Mouse (Mus musculus) heart, embryonic 12.5 days (tissue): ENCODE results near the gene Prr5. TPM values are rescaled to one million over a fixed set of nuclear protein-coding genes. Genes with fewer than 3 reads are reported as not detected.
A peak's percentile ranks its signal among the peaks of the same experiment; 100 is the strongest.

Source experiments
- ATAC-seq: fragments of 200-750 bp; cut with Nextera tagmentation; 2 replicates; pipeline ENCODE4 v1.8.0; 2017; ENCODE audit warnings: moderate TSS enrichment, moderate library complexity; ENCODE audit not compliant: insufficient number of reproducible peaks, low FRiP score
- H3K27ac ChIP-seq: fragments of 300-500 bp; sonication (generic); 2 replicates; pipeline ENCODE4 v1.5.1; 2016; ENCODE audit warnings: mild to moderate bottlenecking, moderate library complexity; ENCODE audit not compliant: poor library complexity, severe bottlenecking
- H3K27me3 ChIP-seq: fragments of 300-500 bp; sonication (generic); replicated peaks from 2 replicates; pipeline ENCODE4 v1.6.1; 2016; ENCODE audit warnings: mild to moderate bottlenecking, moderate library complexity
- H3K36me3 ChIP-seq: fragments of 300-500 bp; sonication (generic); 2 replicates; pipeline ENCODE4 v1.6.1; 2016; ENCODE audit warnings: mild to moderate bottlenecking, moderate library complexity
- H3K4me1 ChIP-seq: fragments of 300-500 bp; sonication (generic); replicated peaks from 2 replicates; pipeline ENCODE4 v1.6.1; 2016; ENCODE audit warnings: mild to moderate bottlenecking
- H3K4me2 ChIP-seq: fragments of 300-500 bp; sonication (generic); 2 replicates; pipeline ENCODE4 v1.6.1; 2016; ENCODE audit warnings: mild to moderate bottlenecking, moderate library complexity
- H3K4me3 ChIP-seq: fragments of 300-500 bp; sonication (generic); 2 replicates; pipeline ENCODE4 v1.5.1; 2016; ENCODE audit warnings: mild to moderate bottlenecking
- H3K9ac ChIP-seq: fragments of 300-500 bp; sonication (generic); 2 replicates; pipeline ENCODE4 v1.6.1; 2016; ENCODE audit warnings: mild to moderate bottlenecking, moderate library complexity
- H3K9me3 ChIP-seq: fragments of 300-500 bp; sonication (generic); replicated peaks from 2 replicates; pipeline ENCODE4 v1.6.1; 2016; ENCODE audit warnings: mild to moderate bottlenecking, moderate library complexity
- WGBS: fragments of 180-500 bp; shearing (Covaris S2); methylation state at CpG from one replicate; pipeline ENCODE4 v1.1.7; 2016; 5-methylcytosine and 5-hydroxymethylcytosine counted together
- polyA plus RNA-seq: library from polyadenylated mRNA; unstranded; fragments of >200 nt; fragmentation: Nextera tagmentation; extraction: Ambion mirVana; gene quantifications from 2 replicates; pipeline ENCODE4 v1.2.1, GENCODE M21; 2016

The Prr5 gene
- polyA plus RNA-seq, 1 experiment from 2014 or later, result 23.1 TPM

GRCm38 (mm10) chr15:84680545-84681454 is 11.4 kb downstream of the Prr5 start:
- H3K4me2 ChIP-seq, result peak overlapping the region; percentile 85
- H3K36me3 ChIP-seq, result no peaks in the 10 kb centered on the region; the same call in 1 of the 2 replicates
- H3K27ac ChIP-seq, result peak overlapping the region; percentile 58; the same call in 1 of the 2 replicates
- H3K9me3 ChIP-seq, result no peaks in the 10 kb centered on the region
- peak overlapping the region; percentile 84 for H3K9ac ChIP-seq
- peaks cover 52% of the 10 kb centered on the region for H3K4me1 ChIP-seq
- H3K4me3 ChIP-seq, result peak overlapping the region; percentile 77
- peak; percentile 76 for ATAC-seq
- H3K27me3 ChIP-seq, result no peaks in the 10 kb centered on the region
- under 1% methylated on average over 73 of the region's 77 CpGs for WGBS

- Histone ChIP-seq H3K27ac (peak overlapping the region; percentile 58; the same call in 1 of the 2 replicates), H3K36me3 (peaks cover 3% of the 10 kb centered on the region; the same call in 1 of the 2 replicates), H3K9me3 (no peaks in the 10 kb centered on the region), H3K4me3 (peak overlapping the region; percentile 77), H3K9ac (peak overlapping the region; percentile 84), H3K4me1 (peaks cover 47% of the 10 kb centered on the region), H3K4me2 (peak overlapping the region; percentile 85), H3K27me3 (no peaks in the 10 kb centered on the region)
- ATAC-seq, result peak; percentile 68
- WGBS, result 2% methylated on average over 31 of the region's 31 CpGs
Observed at GRCm38 (mm10) chr15:84681455-84682193, 12.2 kb downstream of the Prr5 start.

- 79% methylated on average over 3 of the region's 3 CpGs for WGBS
- no peak overlapping the region for H3K27ac ChIP-seq
- no peak for ATAC-seq
- peaks cover 53% of the 10 kb centered on the region for H3K4me1 ChIP-seq
- peak overlapping the region; percentile 84 for H3K9ac ChIP-seq
- H3K4me2 ChIP-seq, result peak overlapping the region; percentile 85
- H3K9me3 ChIP-seq, result no peaks in the 10 kb centered on the region
- peak overlapping the region; percentile 77 for H3K4me3 ChIP-seq
- H3K27me3 ChIP-seq, result no peaks in the 10 kb centered on the region
- peaks cover 3% of the 10 kb centered on the region; the same call in 1 of the 2 replicates for H3K36me3 ChIP-seq
Observed at GRCm38 (mm10) chr15:84682206-84682605, 12.8 kb downstream of the Prr5 start.

- Histone ChIP-seq H3K9me3 (no peaks in the 10 kb centered on the region), H3K4me1 (peaks cover 59% of the 10 kb centered on the region), H3K27ac (no peak overlapping the region), H3K4me3 (no peak overlapping the region), H3K9ac (no peak overlapping the region), H3K4me2 (peak overlapping the region; percentile 85), H3K27me3 (no peaks in the 10 kb centered on the region), H3K36me3 (peaks cover 3% of the 10 kb centered on the region; the same call in 1 of the 2 replicates)
- 77% methylated on average over 5 of the region's 5 CpGs for WGBS
- ATAC-seq, result no peak
Observed at GRCm38 (mm10) chr15:84682821-84683220, 13.4 kb downstream of the Prr5 start.

GRCm38 (mm10) chr15:84684520-84684919 is 15.1 kb downstream of the Prr5 start:
- no peak overlapping the region for H3K4me2 ChIP-seq
- no peaks in the 10 kb centered on the region for H3K9me3 ChIP-seq
- WGBS, result 72% methylated on average over 5 of the region's 5 CpGs
- H3K27ac ChIP-seq, result no peak overlapping the region
- peaks cover 58% of the 10 kb centered on the region for H3K4me1 ChIP-seq
- no peak for ATAC-seq
- no peaks in the 10 kb centered on the region for H3K27me3 ChIP-seq
- H3K36me3 ChIP-seq, result peaks cover 14% of the 10 kb centered on the region
- no peak overlapping the region for H3K9ac ChIP-seq
- no peak overlapping the region for H3K4me3 ChIP-seq

GRCm38 (mm10) chr15:84685417-84685816 is 16.0 kb downstream of the Prr5 start:
- no peak overlapping the region for H3K27ac ChIP-seq
- no peak for ATAC-seq

GRCm38 (mm10) chr15:84687904-84688303 is 18.5 kb downstream of the Prr5 start:
- no peaks in the 10 kb centered on the region for H3K9me3 ChIP-seq
- H3K36me3 ChIP-seq, result peaks cover 48% of the 10 kb centered on the region
- H3K27me3 ChIP-seq, result no peaks in the 10 kb centered on the region
- H3K27ac ChIP-seq, result no peak overlapping the region; the same call in 1 of the 2 replicates
- H3K4me1 ChIP-seq, result peaks cover 40% of the 10 kb centered on the region
- peak; percentile 27; the same call in 1 of the 2 replicates for ATAC-seq
- no peak overlapping the region for H3K9ac ChIP-seq
- no peak overlapping the region for H3K4me2 ChIP-seq
- 54% methylated on average over 14 of the region's 14 CpGs for WGBS
- H3K4me3 ChIP-seq, result no peak overlapping the region

More at GRCm38 (mm10) chr15:84685417-84685816, 16.0 kb downstream of the Prr5 start:
- no peaks in the 10 kb centered on the region for H3K9me3 ChIP-seq
- H3K9ac ChIP-seq, result no peak overlapping the region
- H3K4me2 ChIP-seq, result no peak overlapping the region
- peaks cover 55% of the 10 kb centered on the region for H3K4me1 ChIP-seq
- no peak overlapping the region for H3K4me3 ChIP-seq
- WGBS, result 38% methylated on average over 3 of the region's 3 CpGs
- H3K27me3 ChIP-seq, result no peaks in the 10 kb centered on the region
- H3K36me3 ChIP-seq, result peaks cover 23% of the 10 kb centered on the region

GRCm38 (mm10) chr15:84689356-84689755 is 19.9 kb downstream of the Prr5 start:
- no peak overlapping the region for H3K4me2 ChIP-seq
- 91% methylated on average over 6 of the region's 6 CpGs for WGBS
- peaks cover 62% of the 10 kb centered on the region for H3K36me3 ChIP-seq
- no peak overlapping the region for H3K9ac ChIP-seq
- no peaks in the 10 kb centered on the region for H3K27me3 ChIP-seq
- no peak for ATAC-seq
- H3K4me3 ChIP-seq, result no peak overlapping the region
- no peaks in the 10 kb centered on the region for H3K9me3 ChIP-seq
- H3K27ac ChIP-seq, result no peak overlapping the region
- H3K4me1 ChIP-seq, result peaks cover 27% of the 10 kb centered on the region

GRCm38 (mm10) chr15:84691513-84691912 is 22.1 kb downstream of the Prr5 start:
- no peak overlapping the region for H3K9ac ChIP-seq
- no peaks in the 10 kb centered on the region for H3K9me3 ChIP-seq
- H3K36me3 ChIP-seq, result peaks cover 68% of the 10 kb centered on the region
- no peak overlapping the region for H3K27ac ChIP-seq
- H3K27me3 ChIP-seq, result no peaks in the 10 kb centered on the region
- peaks cover 24% of the 10 kb centered on the region for H3K4me1 ChIP-seq
- 87% methylated on average over 6 of the region's 6 CpGs for WGBS
- H3K4me2 ChIP-seq, result no peak overlapping the region
- H3K4me3 ChIP-seq, result no peak overlapping the region
- no peak for ATAC-seq

- WGBS, result 86% methylated on average over 7 of the region's 7 CpGs
- Histone ChIP-seq H3K27ac (no peak overlapping the region), H3K27me3 (no peaks in the 10 kb centered on the region), H3K4me2 (no peak overlapping the region), H3K4me3 (no peak overlapping the region), H3K9ac (no peak overlapping the region), H3K4me1 (peaks cover 24% of the 10 kb centered on the region), H3K36me3 (peaks cover 73% of the 10 kb centered on the region), H3K9me3 (no peaks in the 10 kb centered on the region)
- no peak for ATAC-seq
Observed at GRCm38 (mm10) chr15:84692645-84693044, 23.2 kb downstream of the Prr5 start.

GRCm38 (mm10) chr15:84696021-84696420 is 26.6 kb downstream of the Prr5 start:
- peaks cover 21% of the 10 kb centered on the region for H3K4me1 ChIP-seq
- H3K27me3 ChIP-seq, result no peaks in the 10 kb centered on the region
- H3K4me3 ChIP-seq, result no peak overlapping the region
- no peak for ATAC-seq
- no peaks in the 10 kb centered on the region for H3K9me3 ChIP-seq
- no peak overlapping the region for H3K27ac ChIP-seq
- H3K4me2 ChIP-seq, result no peak overlapping the region
- H3K9ac ChIP-seq, result no peak overlapping the region
- H3K36me3 ChIP-seq, result peaks cover 64% of the 10 kb centered on the region
- 61% methylated on average over 4 of the region's 4 CpGs for WGBS
